Mouse (Mus musculus): Measurements from ENCODE around the gene Agps. TPM values are rescaled to one million over a fixed set of nuclear protein-coding genes. Genes with fewer than 3 reads are reported as not detected.
A peak's percentile ranks its signal among the peaks of the same experiment; 100 is the strongest.

Agps gene
- total RNA-seq, 2 experiments from 2014 or later = 17.7 to 25.4 TPM

DNA sequence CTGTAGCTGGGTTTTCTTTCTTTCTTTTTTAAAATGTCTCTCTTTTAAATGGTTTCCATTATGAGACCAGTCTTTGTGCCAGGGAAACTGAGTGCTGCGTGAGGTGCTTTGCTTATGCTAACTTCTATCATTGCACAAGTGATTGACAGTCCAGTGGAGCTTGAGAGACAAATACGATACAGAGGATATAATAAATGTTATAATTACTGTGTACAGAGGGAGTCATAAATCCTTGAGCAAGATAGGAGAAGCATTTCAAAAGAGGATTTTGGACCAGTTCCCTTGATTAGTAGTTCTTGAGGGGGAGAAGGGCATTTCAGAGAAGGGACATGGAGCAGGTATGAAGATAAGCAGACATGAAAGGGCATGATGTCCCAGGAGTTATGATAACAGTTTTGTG, 10.3 kb downstream of the Agps start:
- Histone ChIP-seq H3K4me3 (no peak overlapping the region), H3K27ac (no peak overlapping the region)
- TF ChIP-seq CTCF (IDR thresholded peaks at IDR 0.05) = no peak
- no peak for DNase-seq
- intact Hi-C loops (cut with DNase I) = loop anchor here (5.0 kb wide), 1 partner anchor 235 kb away; no protein-coding TSS in a partner anchor

DNA sequence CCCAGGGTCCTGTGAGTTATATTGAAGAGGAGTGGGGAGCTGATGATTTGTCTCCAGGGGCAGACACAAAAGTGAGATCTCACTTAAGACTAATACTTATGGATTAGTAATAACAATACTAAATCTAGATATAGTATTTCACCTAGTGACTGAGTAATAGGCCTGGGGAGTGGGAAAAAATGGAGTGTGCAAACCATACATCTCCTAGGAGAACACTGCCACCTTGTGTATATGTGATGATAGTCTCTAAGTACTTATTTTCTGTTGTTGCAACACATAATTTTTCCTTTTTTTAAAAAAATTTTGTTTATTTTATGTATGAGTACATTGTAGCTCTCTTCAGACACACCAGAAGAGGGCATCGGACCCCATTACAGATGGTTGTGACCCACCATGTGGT, 15.7 kb downstream of the Agps start:
- Histone ChIP-seq H3K27ac (no peak overlapping the region), H3K4me3 (no peak overlapping the region)
- intact Hi-C loops (cut with DNase I) = loop anchor here (1.0 kb wide), 1 partner anchor 61 kb away; no protein-coding TSS in a partner anchor
- DNase-seq = no peak
- peak; percentile 55 for TF ChIP-seq CTCF (IDR thresholded peaks at IDR 0.05)

DNA sequence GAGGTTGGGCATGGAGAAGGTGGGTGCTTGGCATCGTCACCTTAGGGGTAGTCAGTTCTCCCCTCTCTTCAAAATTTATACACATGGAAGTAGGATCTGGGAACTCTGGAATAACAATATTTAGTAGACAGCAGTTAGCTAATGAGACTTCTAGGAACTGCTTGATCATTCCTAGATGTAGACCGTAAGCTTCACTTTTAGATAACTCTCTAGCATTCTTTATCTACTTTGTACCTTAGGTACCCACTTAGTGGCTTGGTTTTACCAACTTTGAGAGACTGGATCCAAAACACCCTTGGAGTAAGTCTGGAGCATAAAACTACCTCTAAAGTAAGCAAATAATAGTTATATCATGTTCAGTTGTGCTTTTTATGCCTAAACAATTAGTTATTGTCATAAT, 20.5 kb downstream of the Agps start:
- no peak overlapping the region for H3K27ac ChIP-seq
- H3K4me3 ChIP-seq = no peak overlapping the region
- TF ChIP-seq CTCF (IDR thresholded peaks at IDR 0.05) = no peak
- intact Hi-C loops (cut with DNase I) = no loop called here
- no peak for DNase-seq

DNA sequence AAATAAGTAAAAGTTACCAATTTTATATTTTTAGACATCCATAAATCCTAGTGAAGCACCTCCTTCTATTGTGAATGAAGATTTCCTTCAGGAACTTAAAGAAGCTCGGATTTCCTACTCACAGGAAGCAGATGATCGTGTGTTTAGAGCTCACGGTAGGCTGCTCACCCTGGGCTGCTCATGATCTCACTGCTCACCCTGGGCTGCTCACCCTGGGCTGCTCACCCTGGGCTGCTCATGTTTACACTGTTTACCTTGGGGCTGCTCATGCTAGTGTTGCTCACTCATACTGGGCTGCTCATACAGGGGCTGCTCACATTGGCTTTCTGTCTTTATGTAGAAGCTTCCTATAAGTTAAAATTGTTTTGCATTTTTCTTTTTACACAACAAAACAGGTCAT, 22.2 kb downstream of the Agps start:
- intact Hi-C loops (cut with DNase I) = no loop called here
- Histone ChIP-seq H3K27ac (no peak overlapping the region), H3K4me3 (no peak overlapping the region)
- DNase-seq = no peak
- TF ChIP-seq CTCF (IDR thresholded peaks at IDR 0.05) = no peak

DNA sequence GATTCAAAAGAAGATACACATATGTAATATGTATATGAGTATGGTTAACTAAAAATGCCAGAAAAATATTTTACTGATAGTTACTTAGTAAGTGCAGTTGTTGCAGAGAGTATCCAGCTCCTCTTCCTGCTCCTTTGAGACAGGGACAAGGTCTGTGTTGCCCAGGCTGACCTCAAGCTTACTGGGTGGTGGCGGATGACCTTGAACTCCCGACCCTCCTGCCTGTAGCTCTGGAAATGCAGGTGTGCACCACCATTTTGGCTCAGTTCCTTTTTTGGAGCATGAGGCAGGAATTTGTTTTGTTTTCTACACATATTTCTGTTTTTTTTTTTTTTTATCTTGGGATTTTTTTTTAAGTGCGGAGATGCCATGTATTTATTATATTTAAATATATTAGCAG, 29.1 kb downstream of the Agps start:
- no peak for DNase-seq
- no peak for TF ChIP-seq CTCF (IDR thresholded peaks at IDR 0.05)
- intact Hi-C loops (cut with DNase I) = no loop called here
- Histone ChIP-seq H3K27ac (no peak overlapping the region), H3K4me3 (no peak overlapping the region)

DNA sequence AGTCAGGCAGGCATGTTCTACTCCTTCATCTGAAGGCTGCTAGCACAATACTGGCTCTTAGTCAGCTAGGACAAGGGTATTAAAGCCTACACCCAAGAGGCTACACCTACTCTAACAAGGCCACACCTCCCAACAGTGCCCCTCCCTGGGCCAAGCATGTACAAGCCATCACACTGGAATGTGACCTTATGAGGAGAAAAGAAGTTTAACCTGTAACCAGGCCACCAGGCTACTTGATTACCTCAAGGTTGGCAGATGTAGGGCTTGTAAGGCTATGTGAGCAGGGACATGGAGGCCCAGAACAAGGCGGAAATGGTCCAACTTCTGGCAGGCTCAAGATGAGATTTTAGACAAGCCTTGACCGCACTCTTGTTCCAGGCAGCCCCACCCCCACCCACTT, 37.6 kb downstream of the Agps start:
- no peak overlapping the region for H3K4me3 ChIP-seq
- DNase-seq = no peak
- no peak for TF ChIP-seq CTCF (IDR thresholded peaks at IDR 0.05)
- no peak overlapping the region for H3K27ac ChIP-seq
- intact Hi-C loops (cut with DNase I) = no loop called here

DNA sequence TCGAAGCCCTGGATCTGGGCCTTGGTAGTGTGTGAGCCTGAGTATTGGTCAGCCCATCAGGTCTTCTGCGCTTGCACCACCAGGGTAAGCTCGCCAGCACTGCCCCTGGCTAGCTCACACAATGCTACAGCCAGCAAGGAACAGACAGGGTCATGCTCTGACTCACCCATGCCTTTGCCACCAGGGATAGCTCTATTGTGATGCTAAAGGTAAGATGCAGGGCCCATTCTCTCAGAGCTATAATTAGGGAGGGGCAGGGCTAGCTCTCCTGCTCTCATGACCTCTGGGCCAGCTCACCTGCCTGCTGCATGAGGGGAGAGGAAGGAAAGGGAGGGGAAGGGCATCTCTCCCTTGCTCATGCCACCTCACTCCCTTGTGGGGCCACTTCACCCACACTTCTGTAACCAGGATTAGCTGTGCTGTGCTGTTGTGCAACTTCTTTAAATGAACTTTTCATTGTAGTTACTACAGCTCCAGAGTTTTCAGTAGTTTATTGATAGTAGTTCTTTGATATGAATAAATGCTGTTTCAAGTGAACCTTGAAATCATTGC, 42.1 kb downstream of the Agps start:
- H3K4me3 ChIP-seq = no peak overlapping the region
- intact Hi-C loops (cut with DNase I) = no loop called here
- no peak for DNase-seq
- TF ChIP-seq CTCF (IDR thresholded peaks at IDR 0.05) = no peak
- H3K27ac ChIP-seq = no peak overlapping the region

DNA sequence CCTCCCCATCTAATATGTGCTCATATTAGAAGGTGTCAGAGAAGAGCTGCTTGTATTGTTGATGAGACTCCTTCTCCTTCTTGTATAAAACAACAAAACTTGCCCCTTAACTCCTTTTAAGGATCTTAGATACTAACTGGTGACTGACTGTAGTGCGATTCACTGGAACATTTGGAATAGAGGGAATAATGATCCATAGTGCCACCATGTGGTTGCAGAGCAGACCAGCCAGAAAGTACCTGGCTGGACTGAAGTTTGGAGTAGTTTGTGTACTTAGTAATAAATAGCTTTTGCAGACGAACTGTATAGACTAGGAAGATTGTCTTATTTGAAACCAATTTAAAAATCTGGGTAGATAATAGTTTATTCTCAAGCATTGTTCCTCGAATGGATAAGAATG, 47.8 kb downstream of the Agps start:
- Histone ChIP-seq H3K27ac (no peak overlapping the region), H3K4me3 (no peak overlapping the region)
- TF ChIP-seq CTCF (IDR thresholded peaks at IDR 0.05) = peak; percentile 67
- intact Hi-C loops (cut with DNase I) = loop anchor here (1.0 kb wide), 1 partner anchor 93 kb away; no protein-coding TSS in a partner anchor
- no peak for DNase-seq

DNA sequence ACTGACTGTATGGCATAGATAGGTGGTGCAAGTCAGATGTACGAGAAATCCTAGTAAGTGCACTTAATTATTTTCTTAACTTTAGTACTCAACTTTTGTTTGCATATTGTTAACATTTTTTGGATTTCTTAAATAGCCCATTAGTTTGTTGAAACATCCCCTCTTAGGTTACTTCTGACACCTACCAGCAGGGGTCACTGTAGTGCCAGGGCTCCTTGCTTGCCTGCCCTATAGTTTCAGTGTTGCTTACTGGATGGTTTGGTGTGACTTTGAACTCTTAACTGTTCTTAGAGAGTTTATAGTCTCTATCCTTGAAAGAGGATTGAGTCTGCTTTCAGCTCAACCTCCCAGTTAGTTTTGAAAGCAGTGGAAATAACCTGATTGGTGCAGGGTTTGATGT, 51.6 kb downstream of the Agps start:
- Histone ChIP-seq H3K4me3 (no peak overlapping the region), H3K27ac (no peak overlapping the region)
- intact Hi-C loops (cut with DNase I) = loop anchor here (2.0 kb wide), 2 partner anchors 81 to 187 kb away; no protein-coding TSS in a partner anchor
- TF ChIP-seq CTCF (IDR thresholded peaks at IDR 0.05) = peak; percentile 96
- peak; percentile 69 for DNase-seq

DNA sequence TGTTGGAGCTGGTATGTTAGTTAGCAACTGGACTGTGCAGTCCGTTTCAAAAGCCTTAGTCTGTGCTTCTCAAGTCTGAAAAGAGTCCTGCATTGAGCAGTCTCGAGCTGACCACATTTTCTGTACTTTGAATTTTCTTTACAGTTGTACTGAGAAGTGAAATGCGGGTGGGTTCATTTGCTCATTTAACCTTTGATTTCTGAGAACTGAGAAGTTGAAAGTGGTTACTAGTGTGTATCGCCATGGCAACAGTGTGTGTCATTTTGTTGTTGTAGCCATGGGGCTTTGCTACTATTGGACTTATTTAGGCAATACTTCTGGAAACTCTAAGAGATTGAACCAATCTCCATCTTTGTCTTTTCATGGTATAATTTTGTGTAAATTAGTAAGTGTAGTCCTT, 60.0 kb downstream of the Agps start:
- intact Hi-C loops (cut with DNase I) = no loop called here
- TF ChIP-seq CTCF (IDR thresholded peaks at IDR 0.05) = no peak
- DNase-seq = no peak

DNA sequence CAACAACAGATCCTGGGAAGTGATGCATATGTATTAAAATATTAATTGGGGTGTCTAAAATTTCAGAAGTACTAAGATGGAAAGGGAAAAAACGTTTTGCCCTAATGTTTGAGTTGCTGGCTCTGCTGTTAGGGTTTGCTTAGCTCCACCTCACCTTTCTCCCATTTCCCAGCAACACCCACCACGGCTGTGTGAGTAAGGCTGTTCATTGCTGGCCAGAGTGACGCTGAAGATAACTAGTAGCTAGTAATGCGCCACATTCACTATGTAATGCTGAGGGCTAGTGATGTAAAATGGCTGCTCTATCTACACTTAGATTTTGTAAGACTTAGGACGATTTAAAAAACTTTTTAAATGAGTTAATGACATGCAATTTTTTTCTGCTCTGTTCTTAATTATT, 63.7 kb downstream of the Agps start:
- intact Hi-C loops (cut with DNase I) = no loop called here
- Histone ChIP-seq H3K4me3 (no peak overlapping the region), H3K27ac (no peak overlapping the region)
- no peak for TF ChIP-seq CTCF (IDR thresholded peaks at IDR 0.05)
- DNase-seq = no peak

More for the DNA sequence above, 60.0 kb downstream of the Agps start:
- H3K27ac ChIP-seq = no peak overlapping the region
- no peak overlapping the region for H3K4me3 ChIP-seq

DNA sequence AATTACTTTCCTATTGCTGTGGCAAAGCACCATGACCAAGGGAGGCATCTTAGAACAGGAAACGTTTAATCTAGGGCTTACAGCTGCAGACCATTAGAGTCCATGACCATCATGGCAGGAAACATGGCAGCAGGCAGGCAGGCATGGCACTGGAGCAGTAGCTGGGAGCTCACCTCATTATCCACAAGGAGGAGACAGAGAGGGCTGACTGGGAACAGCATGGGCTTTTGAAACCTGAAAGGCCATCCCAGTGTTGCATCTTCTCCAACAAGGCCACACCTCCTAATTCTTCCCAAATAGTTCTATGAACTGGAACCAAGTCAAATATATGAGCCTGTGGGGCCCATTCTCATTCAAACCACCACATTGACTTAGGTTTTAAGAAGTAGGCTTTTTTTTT, 68.3 kb downstream of the Agps start:
- intact Hi-C loops (cut with DNase I) = no loop called here
- H3K27ac ChIP-seq = no peak overlapping the region
- no peak overlapping the region for H3K4me3 ChIP-seq
- no peak for TF ChIP-seq CTCF (IDR thresholded peaks at IDR 0.05)
- no peak for DNase-seq

DNA sequence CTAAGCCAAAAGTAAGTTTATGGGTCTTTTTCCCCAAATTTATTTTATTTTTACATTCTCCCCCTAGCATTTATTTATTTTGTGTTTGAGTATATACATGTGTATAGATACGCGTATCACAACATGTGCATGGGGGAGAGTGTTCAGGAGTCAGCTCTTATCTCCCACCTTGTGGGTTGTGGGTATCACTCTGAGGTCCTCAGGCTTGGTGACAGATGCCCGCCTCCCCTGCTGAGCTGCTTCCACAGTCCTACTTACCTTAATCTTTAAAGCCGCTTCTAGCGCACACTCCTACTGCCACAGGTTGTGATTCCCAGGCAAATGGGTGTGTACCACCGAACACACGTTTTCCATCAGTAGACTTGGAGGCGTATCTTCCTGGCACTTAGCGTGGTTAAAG, 69.9 kb downstream of the Agps start:
- H3K27ac ChIP-seq = no peak overlapping the region
- no peak overlapping the region for H3K4me3 ChIP-seq
- no peak for DNase-seq
- no peak for TF ChIP-seq CTCF (IDR thresholded peaks at IDR 0.05)
- intact Hi-C loops (cut with DNase I) = no loop called here

DNA sequence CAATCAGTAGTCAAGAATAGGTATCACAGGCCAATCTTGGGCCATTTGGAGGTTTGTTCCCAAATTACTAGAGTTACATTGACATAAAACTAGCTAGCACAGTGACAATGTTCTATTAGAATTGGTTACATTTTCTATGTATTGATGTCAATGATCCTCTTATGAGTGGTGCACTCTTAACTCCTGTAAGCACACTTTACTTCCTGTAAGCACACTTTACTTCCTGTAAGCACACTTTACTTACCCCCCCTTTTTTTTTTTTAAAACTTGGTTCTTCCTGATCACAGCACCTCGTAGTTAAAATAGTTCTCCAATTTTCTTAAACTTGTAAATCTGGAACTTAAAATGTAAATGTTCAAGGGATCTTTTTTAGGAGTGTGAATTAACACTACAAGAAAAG, 75.2 kb downstream of the Agps start:
- Histone ChIP-seq H3K4me3 (no peak overlapping the region), H3K27ac (no peak overlapping the region)
- intact Hi-C loops (cut with DNase I) = no loop called here
- no peak for DNase-seq
- no peak for TF ChIP-seq CTCF (IDR thresholded peaks at IDR 0.05)

All from gastrocnemius, adult 2 months (tissue).